Mouse (Mus musculus) megakaryocyte, embryonic 14.5 days (primary cell): Measurements from ENCODE around the gene Olfr223.

Experiments used
- FLI1 ChIP-seq: IDR thresholded peaks from 2 replicates; pipeline ENCODE4 v1.6.1; 2012; ENCODE audit warnings: low read length, inconsistent platforms, mixed read lengths
- GATA1 ChIP-seq: IDR thresholded peaks from 3 replicates; pipeline ENCODE4 v1.6.1; 2012; ENCODE audit warnings: mixed read lengths, low read length, inconsistent platforms, borderline replicate concordance

- TF ChIP-seq GATA1, result no peak
- TF ChIP-seq FLI1, result no peak
Observed at GRCm38 (mm10) chr11:59622214-59622613, 29.1 kb upstream of the Olfr223 start.
